Mouse (Mus musculus) T-helper 17 cell (primary cell): ENCODE measurements around the gene Zbtb14.

ENCODE experiments used
- in situ Hi-C, 2 experiments: fragments of 300-600 bp; cut with MboI, MseI; formaldehyde crosslinking; loops; 1 replicate in 1 of 2; 2 replicates in 1 of 2; pipeline ENCODE4 v1.15.1; 2025; ENCODE audit warnings: high pct_unique_total_duplicates in 2 of 2

Zbtb14 gene

DNA sequence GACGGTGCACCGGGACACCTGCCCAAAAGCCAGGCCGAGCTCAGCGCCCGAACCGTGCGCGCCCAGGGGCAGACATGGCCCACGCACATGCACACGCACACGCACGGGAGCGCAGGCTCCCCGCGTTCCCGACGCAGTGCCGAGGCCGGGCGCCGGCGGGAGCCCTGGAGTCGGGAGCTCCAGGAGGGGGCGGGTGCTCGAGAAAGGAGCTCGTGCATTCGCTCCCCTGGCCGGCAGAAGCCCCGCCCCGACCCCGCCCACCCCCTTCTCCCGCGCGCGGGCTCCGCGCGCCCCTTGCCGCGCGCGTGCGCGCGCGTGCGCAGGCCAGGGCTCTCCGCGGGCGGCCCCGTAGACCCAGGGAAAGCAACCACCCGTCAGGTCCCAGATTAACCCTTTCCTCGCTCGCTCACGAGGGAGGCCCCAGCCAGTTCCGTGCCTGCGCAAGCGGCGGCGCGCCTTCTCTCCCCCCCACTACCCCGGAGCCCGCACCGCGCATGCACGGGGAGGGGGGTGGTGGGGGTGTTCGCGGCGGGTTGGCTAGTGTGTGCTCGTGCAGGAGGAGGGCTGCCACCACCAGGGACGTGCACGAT is at the start of gene Zbtb14:
Gene Zbtb14, plus strand, starts transcription at position 540 of the 590 bp plus-strand sequence.
- in situ Hi-C loops: loop anchor here in 1 of 2 experiments (5.0 kb wide), 1 partner anchor 35 kb away; no protein-coding TSS in a partner anchor

DNA sequence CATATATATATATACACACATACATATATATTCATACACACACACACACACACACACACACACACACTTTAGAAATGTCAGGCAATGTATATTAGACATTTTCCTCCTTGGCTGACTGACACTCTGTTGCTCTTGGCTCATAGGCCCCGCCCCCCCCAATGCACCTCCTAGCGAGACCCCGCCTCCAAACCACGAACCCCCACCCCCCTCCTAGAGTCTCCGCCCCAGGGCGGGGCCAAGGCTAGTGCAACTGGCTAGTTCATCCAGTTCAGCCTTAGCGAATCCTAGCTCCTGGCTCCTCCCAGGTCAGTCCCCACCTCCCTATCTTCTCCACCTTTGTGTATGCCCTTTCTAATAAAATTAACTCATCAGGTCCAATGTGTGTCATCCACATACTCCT is 36.8 kb upstream of the Zbtb14 start:
- in situ Hi-C loops: no loop called here

DNA sequence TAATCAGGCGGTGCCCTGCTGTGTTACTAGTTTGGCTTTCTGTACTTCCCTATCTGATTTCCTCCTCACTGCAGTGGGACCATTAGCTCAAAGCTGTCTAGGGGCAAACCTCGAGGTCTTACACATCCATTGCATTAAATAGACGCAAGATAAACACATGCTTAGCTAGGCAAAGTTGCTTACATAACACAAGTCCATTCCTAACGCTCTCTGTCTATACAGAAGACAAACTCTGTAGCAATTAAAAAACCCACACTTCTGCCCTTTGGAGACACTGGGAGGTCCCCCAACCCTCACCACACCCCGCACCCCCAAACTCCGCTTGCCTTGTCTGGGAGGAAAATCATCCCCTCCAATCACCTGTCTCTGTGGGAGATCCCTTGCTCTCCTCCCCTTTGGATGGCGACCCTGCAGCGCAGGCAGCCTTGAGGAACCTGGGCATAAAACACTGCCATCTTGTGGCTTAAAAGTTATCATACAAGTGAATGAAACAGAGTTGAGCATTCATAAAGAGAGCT is 33.8 kb upstream of the Zbtb14 start:
- in situ Hi-C loops: no loop called here

DNA sequence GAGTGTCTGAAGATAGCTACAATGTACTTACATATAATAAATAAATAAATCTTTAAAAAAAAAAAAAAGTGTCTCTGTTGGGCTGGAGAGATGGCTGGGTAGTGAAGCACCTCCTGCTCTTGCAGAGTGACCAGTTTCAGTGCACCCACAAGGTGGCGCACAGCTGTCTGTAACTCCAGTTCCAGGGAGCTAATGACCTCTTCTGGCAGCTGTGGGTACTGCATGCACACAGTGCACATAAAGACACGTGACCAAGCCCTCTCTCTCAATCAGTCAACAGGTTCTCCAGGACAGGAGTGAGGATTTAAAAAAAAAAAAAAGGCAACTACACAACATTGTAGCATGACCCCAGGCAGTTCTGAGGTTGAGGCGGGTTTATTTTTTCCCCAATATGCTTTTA is 17.8 kb upstream of the Zbtb14 start:
- in situ Hi-C loops: no loop called here

DNA sequence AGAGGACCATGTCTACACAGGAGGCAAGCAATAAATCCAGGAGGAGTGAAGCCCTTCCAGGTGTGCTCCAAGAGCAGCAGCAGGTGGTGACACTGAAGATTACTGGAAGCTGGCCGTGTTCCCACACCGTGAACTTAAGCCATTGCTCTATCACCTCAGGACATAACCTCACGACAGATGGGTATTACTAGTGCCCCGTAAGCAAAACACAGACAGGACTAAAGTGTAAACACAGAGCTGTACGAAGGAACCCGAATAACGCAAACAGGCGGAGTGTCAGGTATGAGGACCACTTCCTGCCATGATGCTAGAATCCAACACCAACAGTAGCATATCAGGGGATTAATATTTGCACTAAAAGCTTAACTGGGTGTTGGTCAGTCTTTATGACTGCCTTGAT is 2.0 kb upstream of the Zbtb14 start:
- in situ Hi-C loops: loop anchor here in 1 of 2 experiments (5.0 kb wide), 1 partner anchor 36 kb away; no protein-coding TSS in a partner anchor

DNA sequence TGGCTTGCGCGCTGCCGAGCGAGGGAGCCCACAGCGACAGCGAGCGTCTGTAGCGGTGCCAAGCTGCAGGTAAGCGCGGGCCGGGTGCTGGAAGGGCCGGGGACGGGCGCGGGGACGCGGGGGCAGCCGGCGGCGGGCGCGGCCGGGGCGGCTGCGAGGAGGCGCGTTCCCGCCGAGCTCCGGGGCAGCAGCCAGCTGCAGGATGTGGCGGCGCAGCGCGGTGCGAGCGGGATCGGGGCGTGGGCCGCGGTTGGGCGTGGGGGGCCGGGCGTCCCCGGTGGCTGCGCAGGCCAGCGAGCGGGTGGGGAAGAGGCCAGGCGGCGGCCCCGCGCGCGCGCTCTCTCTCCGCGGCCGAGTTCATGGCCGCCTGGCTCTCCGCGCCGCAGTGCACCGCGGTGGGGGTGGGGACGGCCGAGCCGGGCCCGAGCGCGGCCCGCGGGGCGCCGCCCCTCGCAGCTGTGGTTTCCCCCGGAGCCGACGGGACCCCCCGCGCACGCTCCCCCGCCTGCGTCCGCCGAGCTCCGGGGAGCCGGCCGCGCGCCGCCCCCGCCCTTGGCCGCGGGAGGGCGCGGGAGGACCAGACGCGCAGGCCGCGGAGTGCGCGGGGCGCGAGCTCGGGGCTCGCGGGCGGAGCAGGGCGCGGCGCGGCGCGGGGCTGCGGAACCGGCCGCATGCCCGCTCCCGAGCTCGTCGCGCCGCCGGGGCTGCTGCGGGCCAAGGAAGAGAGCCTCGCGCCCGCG is 521 bp downstream of the Zbtb14 start:
- in situ Hi-C loops: loop anchor here in 1 of 2 experiments (5.0 kb wide), 1 partner anchor 34 kb away; no protein-coding TSS in a partner anchor

DNA sequence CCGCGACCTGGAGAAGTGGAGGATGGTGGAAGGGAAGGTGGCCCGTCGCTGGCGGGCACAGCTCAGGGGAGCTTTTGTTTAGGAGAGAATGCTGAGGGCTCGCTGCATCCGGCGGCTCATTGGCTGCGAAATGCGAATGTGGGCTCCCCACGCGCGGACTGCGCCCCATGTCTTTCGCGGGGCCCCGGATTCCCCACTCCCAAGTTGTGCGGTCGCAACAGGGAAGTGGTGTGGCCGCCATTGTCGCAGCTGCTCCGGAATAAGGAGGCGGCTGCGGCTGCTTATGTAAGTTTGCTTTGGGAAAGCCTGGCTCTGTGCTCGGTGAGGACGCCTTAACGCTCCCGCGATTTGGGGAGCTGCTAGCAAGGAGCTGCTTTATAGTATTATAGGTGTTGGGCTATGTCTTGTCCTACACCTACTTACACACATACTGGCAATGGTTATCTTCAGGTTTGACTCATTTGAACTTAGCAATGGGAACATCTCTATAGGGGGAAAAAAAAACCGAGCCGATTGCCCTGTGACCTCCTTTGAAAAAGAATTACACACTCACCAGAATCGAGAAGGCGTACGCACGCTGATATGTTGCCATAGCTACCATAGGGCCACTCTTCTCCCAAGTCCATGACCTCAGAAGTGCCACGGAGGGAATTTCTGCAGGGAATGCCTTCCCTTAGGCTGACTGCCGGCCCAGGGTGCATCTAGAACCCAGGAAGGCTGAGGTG is 1.3 kb downstream of the Zbtb14 start:
- in situ Hi-C loops: loop anchor here in 1 of 2 experiments (5.0 kb wide), 1 partner anchor 33 kb away; no protein-coding TSS in a partner anchor

DNA sequence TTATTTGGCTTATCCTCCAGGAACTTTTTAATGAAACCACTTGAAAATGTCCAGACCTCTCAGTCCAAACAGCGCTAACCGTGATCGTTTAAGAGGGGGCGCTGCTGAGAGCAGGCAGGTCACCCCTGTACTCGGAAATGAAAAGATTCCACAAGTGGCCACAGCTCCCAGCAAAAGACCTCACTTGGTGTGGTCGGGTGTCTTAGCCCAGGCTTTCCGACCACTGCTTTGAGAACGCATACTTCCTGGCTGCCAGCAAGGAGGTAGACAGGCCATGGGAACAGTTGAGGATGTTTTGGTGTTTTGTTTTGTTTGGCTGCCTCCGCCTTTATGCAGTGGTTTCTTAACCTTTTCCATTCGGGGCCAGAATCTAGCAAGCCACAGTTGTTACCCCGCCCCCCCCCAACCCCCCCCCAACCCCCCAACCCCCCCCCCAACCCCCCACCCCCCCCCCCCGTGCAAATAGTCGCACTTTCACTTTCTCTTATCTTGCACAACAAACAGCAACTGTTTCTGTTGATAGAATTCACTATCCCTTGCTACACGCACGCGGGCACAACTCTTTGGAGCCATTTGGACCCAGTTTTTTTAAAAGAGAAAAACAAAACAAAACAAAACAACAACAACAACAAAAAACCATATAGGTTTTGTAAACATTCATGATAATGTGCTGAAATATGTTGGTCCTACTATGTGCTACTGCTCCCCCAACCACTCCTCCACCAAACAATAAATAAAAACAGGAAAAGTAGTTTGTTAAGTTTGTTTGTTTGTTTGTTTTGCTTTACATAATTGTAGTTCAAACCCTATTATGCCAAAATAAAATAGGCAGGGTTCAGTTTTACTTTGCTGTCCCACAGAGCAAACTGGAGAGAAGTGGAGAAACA is 13.5 kb downstream of the Zbtb14 start:
- in situ Hi-C loops: no loop called here

DNA sequence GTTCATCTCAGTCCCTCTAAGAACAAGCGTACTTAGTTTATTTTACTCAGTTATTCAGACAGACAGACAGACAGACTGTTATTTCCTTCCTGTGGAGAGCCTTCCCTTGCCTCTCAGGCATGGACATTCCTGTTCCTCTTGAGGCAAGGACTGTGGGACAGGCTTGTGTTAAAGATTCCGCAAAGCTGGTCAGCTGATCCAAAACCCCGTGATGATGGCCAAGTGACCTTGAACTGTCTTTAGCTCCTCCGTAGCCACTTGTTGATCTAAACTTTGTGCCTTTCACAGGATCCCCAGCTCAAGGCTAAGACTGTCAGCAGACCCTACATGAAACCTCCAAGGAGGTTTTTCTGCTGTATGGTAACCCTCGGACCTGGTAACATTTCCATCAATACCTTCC is 14.3 kb downstream of the Zbtb14 start:
- in situ Hi-C loops: no loop called here

DNA sequence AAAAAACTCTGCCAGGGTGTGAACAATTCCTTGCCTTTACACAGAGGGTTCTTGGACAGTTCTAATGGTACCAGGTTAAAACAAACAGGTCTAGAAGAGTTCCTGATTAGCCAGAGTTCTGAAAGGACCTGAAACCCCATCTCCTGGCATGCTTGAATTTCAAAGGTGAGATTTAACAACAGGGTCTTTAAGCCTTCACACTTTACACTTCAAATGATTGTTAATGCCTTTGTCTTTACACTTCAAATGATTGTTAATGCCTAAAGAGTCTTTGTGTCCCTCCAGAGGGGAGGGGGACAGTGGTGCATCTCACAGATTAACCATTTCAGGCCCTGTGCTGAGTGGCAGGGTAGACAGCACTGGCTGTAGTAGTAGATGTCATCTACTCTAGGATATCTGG is 15.2 kb downstream of the Zbtb14 start:
- in situ Hi-C loops: no loop called here

DNA sequence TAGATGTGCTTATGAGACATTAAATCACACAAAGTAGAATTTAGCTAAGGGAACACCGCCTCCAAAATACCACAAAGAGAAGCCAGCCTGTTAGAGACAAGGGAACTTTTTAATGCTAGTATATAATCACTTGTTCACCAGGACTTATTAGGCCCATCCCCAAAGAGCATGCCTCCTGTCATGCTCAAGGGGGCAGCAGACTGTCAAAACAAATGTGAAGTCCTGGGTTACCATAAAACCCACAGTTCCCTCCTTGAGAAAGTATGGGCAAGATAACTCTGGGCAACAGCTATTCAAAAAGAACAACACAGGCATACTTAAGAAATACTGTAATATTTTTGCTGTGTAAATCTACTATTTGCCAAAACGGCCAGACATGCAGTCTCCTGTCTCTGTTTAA is 18.3 kb downstream of the Zbtb14 start:
- in situ Hi-C loops: no loop called here

DNA sequence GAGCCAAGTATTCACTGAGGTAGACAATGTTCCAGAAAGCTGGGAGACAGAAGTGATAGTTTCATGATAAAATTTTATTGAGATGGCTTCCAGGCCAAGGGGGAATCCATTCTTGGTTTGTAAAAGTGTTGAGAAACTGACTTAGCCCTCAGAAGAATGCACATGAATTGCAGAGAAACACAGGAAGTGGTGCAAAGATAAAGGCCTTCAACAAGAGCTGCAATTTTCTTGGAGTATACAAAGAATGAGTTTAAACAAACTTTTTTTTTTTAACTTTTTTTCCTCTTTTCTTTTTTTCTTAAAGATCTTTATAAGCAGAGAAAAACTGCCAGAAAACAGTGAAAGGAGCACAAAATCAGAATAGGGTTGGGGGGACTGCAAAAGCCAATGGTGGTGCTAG is 33.3 kb downstream of the Zbtb14 start:
- in situ Hi-C loops: loop anchor here in 1 of 2 experiments (5.0 kb wide), 1 partner anchor 34 kb away; the partner anchor contains the start of gene Zbtb14

DNA sequence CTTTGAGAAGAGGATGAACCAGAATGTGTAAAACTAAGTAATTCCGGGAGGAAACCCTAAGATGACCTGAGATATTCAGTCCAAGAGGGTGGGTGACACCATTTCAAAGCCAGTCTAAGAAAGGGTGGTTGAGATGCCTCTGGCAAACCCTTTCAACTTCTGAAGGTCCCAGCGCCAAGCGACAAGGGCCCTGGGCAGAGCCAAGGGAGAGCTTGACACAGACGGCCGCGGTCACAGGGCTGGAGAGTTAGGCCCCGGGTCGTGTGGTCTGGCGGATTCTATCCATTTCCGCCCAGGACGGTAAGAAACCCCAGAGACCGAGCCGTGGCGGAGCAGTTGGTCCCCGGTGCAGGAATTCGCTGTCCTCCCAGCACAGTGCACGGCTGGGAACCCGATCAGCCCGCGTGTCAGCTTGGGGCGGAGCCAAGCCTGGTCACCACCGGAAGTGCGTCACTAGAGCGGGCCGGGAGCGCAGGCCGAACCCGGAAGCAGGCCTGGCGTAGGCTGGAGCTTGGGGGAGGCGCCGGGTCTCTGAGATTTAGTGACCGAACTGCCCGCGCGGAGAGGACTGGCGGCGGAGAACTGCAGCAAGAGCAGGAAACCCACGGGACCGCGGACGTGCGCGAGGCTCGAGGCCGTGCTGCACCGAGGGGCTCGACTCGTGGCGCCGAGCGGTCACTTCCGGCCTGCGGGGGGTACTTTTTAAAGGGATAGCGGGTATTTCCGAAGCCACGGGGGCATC is 34.2 kb downstream of the Zbtb14 start:
- in situ Hi-C loops: loop anchor here in 1 of 2 experiments (5.0 kb wide), 1 partner anchor 35 kb away; the partner anchor contains the start of gene Zbtb14

DNA sequence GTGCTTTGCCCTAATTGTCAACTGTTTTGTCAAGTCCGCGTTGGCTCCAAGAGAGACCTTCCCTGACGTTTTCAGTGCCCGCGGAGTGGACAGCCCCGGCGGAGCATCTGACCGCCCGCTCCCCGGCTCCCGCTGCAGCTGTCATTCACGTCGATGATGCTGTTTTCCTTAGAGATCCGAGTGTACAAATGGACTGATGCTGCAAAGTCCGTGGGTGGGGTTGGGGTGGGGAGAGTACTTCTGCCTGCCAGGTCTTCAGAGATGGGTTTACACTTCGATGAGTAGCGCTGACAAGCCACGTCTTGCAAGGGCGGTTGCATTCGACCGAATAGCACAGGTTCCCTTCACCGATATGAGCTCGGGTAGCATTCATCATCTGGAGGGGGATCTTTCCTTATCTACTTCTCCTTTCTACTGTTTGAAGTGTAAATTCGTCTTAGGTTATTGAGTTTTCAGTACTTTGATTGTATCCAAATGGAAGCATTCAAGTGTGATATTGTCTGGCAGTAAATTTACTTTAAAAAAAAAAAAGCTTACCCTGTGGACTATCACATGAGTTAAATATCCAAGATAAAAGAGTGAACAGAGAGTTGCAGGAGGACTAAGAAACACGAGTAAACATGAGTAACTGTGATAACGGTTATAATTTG is 35.0 kb downstream of the Zbtb14 start:
- in situ Hi-C loops: loop anchor here in 1 of 2 experiments (5.0 kb wide), 1 partner anchor 36 kb away; the partner anchor contains the start of gene Zbtb14

DNA sequence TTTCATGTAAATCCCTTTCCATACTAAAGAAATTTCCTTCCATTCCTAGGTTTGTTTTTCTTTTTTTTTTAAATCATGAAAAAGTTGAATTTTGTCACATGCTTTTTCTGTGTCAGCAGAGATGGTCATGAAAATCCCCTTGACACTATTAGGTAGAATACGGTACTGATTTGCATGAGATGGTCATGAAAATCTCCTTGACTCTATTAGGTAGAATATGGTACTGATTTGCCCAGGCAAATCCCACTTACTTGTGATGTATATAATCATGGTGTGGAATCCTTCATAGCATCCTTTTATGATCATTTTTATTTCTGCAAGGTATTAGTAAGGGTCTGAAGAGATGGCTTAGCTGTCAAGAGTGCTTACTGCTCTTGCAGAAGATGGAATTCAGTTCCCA is 38.7 kb downstream of the Zbtb14 start:
- in situ Hi-C loops: no loop called here

DNA sequence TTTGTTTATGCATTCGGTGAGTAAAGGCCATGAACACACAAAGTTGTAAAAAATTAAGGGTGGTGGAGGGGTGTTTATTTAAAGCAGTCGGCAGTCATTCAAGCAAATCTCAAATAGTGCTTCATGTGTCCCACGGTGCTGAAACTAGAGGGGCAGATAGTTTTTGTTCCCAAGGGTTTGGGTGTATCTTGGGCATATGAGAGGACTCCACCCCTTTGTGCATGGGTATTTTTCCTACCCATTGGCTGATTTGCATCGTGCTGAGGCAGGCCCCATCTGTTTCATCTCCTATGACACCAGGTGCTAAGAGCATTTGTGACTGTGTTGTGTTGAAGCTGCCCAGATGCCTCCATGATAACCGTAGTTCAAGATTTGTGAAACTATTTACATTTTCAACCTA is 55.0 kb downstream of the Zbtb14 start:
- in situ Hi-C loops: loop anchor here in 1 of 2 experiments (10.0 kb wide), 1 partner anchor 1457 kb away; no protein-coding TSS in a partner anchor

DNA sequence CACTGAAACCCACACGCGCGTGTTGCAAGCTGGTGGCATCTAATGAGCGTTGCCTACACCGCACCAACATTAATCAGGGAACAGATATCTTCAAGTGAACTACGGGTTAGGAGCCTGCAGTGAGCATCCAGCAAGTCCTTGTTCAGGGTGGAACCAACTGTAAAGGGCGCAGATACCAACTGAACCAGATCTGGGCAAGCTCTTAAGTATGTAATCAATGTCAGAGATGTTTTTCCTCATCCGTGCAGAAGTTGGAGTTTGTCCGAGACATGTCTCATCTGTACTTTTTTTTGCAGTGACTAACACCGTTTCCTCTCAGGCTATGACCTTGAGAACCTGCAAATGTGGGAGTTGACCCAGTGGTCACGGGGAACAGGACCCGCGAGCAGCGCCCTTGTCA is 55.6 kb downstream of the Zbtb14 start:
- in situ Hi-C loops: loop anchor here in 1 of 2 experiments (10.0 kb wide), 1 partner anchor 1456 kb away; no protein-coding TSS in a partner anchor

DNA sequence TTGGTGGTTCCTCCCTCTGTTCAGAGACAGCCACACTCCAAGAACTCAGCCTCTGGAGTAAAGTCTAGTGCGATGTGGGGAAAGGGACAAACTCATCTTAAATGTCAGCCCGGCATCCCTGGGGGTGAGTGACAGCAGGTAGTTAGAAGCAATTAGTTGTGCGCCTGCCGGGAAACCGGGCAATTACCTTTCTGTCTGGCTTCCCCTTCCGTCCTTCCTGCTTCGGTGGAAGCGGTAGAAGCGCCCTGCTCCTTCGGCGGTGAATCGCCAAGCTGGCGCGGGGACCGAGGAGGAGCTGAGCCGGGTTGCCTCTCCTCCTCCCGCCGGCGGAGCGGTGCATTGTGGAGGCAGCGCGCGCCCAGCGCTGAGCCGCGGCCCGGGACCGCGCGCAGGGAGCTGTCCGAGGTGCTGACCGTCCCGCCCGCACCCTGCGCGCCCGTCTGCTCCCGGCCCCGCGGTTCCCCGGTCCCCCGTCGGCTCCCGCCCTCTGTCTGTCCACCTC is 56.2 kb downstream of the Zbtb14 start, which contains the start of gene Akain1:
Gene Akain1, plus strand, starts transcription at position 337 of the 502 bp plus-strand sequence.
- in situ Hi-C loops: loop anchor here in 1 of 2 experiments (10.0 kb wide), 1 partner anchor 1456 kb away; no protein-coding TSS in a partner anchor
